Mouse (Mus musculus): ENCODE results near the gene Txndc12. TPM values are rescaled to one million over a fixed set of nuclear protein-coding genes. Genes with fewer than 3 reads are reported as not detected.

The Txndc12 gene
- polyA plus RNA-seq (2014; fragmentation: Illumina TruSeq; extraction: RNeasy Lipid Tissue Mini Kit (QIAGEN cat#74804); ENCODE audit: low read depth, low replicate concordance), result 40.8 TPM

GRCm38 (mm10) chr4:108834115-108834970 is at the start of gene Txndc12:
Gene Txndc12, plus strand, starts transcription at chr4:108834601.

GRCm38 (mm10) chr4:108832916-108833827 is 1.2 kb upstream of the Txndc12 start, which contains the start of gene Btf3l4:
Gene Btf3l4, minus strand, starts transcription at chr4:108833614.

DNA sequence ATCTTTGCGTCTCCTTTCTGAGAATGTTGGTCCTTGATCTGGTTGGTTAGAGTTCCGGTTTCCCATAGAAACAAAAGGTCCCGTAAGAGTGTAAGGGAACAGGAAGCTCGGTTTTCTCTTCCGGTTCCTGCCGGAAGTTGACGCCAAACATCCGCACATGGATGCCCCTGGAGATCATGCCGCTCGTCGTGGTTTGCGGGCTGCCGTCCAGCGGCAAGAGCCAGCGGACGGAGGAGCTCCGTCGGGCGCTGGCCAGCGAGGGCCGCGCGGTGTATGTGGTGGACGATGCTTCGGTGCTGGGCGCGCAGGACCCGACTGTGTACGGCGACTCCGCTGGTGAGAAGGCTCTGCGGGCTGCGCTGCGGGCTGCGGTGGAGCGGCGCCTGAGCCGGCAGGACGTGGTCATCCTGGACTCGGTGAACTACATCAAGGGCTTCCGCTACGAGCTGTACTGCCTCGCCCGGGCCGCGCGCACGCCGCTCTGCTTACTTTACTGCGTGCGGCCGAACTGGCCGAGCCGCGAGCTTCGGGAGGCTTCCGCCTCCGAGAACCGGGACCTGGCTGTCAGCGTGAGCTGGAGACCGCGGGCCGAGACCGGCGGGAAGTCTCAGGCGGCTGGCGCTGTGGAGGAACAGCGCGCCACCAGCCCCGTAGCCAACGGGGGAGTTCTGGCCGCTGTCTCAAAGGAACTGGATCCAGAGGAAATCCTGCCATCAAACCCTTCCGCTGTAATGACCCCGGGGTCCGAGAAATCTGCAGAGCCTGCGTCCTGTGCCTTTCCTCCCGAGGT is 13.5 kb downstream of the Txndc12 start, which contains the start of gene Kti12:
Gene Kti12, plus strand, starts transcription at position 71 of the 790 bp plus-strand sequence.

DNA sequence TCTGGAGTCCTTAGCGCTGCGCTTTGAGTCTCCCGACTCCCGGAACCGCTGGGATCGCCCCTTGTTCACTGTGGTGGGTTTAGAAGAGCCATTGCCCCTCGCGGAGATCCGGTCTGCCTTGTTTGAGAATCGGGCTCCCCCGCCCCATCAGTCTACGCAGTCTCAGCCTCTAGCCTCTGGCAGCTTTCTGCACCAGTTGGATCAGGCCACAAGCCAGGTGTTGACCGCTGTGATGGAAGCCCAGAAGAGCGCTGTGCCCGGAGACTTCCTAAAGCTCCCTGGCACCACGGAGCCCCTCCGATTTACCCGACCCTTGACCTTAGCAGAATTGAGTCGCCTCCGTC is 14.1 kb downstream of the Txndc12 start, which contains the start of gene A730015C16Rik:
Gene A730015C16Rik, minus strand, starts transcription at position 115 of the 344 bp plus-strand sequence.

DNA sequence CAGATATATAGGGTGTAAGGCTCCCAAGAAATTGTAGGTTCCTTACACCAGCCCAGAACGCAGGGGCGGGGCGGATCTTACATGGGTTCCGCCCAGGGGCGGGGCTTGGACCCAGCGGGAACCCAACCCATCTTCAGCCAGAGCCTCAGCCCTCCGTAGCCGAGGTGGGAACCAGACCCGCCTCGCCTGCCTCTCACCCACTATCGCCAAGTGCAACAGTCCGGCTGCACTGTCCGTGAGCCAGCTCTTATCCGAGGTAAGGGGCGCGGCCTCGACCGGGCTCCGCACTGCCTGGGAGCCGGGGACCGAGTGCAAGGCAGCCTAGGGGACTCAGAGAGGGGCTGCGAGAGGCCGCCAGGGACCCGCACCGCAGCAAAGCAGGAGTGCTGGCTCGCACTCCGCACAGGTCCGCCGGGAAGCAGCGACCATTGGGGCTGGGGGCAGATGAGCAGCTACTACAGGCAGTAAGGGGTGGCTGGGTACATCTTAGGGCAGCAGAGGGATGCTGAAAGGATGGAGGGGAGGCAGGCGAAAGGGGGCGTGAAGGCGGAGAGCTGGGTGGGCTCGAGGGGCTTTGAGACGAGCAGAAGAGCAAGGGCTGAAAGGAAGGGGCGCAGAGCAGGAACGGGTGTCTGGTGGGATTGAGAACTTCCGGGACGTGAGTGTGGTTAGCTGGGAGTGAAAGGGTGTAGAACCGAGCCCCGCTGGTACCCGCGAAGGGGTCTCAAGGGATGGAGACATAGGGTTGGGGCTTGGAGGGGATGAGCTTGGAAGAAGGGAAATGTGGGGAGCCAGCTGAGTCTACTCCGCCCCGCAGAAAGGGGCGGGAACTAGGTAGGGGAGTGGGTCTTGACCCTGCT is 44.8 kb downstream of the Txndc12 start, which contains the start of gene Rab3b:
Gene Rab3b, plus strand, starts transcription at position 101 of the 860 bp plus-strand sequence.

Other genes starting within 250 kb of the Txndc12 start
- 46.0 TPM for gene Cc2d1b, start 214.7 kb upstream of the Txndc12 start, polyA plus RNA-seq (2014; fragmentation: Illumina TruSeq; extraction: RNeasy Lipid Tissue Mini Kit (QIAGEN cat#74804); ENCODE audit: low read depth, low replicate concordance)
- 0.32 TPM for gene 3110021N24Rik, start 115.0 kb upstream of the Txndc12 start, polyA plus RNA-seq (2014; fragmentation: Illumina TruSeq; extraction: RNeasy Lipid Tissue Mini Kit (QIAGEN cat#74804); ENCODE audit: low read depth, low replicate concordance)
- 46.0 TPM for gene Zfyve9, start 53.8 kb upstream of the Txndc12 start, polyA plus RNA-seq (2014; fragmentation: Illumina TruSeq; extraction: RNeasy Lipid Tissue Mini Kit (QIAGEN cat#74804); ENCODE audit: low read depth, low replicate concordance)
- gene Btf3l4, start 987 bp upstream of the Txndc12 start, polyA plus RNA-seq (2014; fragmentation: Illumina TruSeq; extraction: RNeasy Lipid Tissue Mini Kit (QIAGEN cat#74804); ENCODE audit: low read depth, low replicate concordance), result 324 TPM
- gene Kti12, start 13.2 kb downstream of the Txndc12 start, polyA plus RNA-seq (2014; fragmentation: Illumina TruSeq; extraction: RNeasy Lipid Tissue Mini Kit (QIAGEN cat#74804); ENCODE audit: low read depth, low replicate concordance), result 18.8 TPM
- gene A730015C16Rik, start 14.0 kb downstream of the Txndc12 start, polyA plus RNA-seq (2014; fragmentation: Illumina TruSeq; extraction: RNeasy Lipid Tissue Mini Kit (QIAGEN cat#74804); ENCODE audit: low read depth, low replicate concordance), result not detected
- gene Rab3b, start 44.5 kb downstream of the Txndc12 start, polyA plus RNA-seq (2014; fragmentation: Illumina TruSeq; extraction: RNeasy Lipid Tissue Mini Kit (QIAGEN cat#74804); ENCODE audit: low read depth, low replicate concordance), result 2.0 TPM
- gene Nrd1, start 166.1 kb downstream of the Txndc12 start, polyA plus RNA-seq (2014; fragmentation: Illumina TruSeq; extraction: RNeasy Lipid Tissue Mini Kit (QIAGEN cat#74804); ENCODE audit: low read depth, low replicate concordance), result 241 TPM